Mouse (Mus musculus): ENCODE measurements around the gene Zc3h6.

- no peak for TF ChIP-seq HCFC1 (IDR thresholded peaks at IDR 0.05; ENCODE audit: borderline replicate concordance, insufficient read depth, low read length)
- TF ChIP-seq ZNF384 (IDR thresholded peaks at IDR 0.05; ENCODE audit: low read depth, low read length), result peak; percentile 83
Measured at GRCm38 (mm10) chr2:129061456-129062059, 94.4 kb downstream of the Zc3h6 start.
